Mouse (Mus musculus): ENCODE results near the gene Dynlrb2. TPM values are rescaled to one million over a fixed set of nuclear protein-coding genes. Genes with fewer than 3 reads are reported as not detected.

Dynlrb2 gene
- 0.97 and 1.5 TPM in 2 replicates for polyA plus RNA-seq (2015; fragmentation: Nextera tagmentation; extraction: Ambion mirVana)

GRCm38 (mm10) chr8:116504477-116505120 is at the start of gene Dynlrb2:
TSS of gene Dynlrb2 (plus strand) at chr8:116504974.

Other genes with a start within 250 kb of the Dynlrb2 start
- 4.0 and 7.0 TPM in 2 replicates for gene Cdyl2, start 228.0 kb downstream of the Dynlrb2 start, polyA plus RNA-seq (2015; fragmentation: Nextera tagmentation; extraction: Ambion mirVana)

Measured in adrenal gland, postnatal 0 days (tissue).